Mouse (Mus musculus) neural tube, embryonic 15.5 days (tissue): ENCODE measurements around the gene Rasgrf2. TPM values are rescaled to one million over a fixed set of nuclear protein-coding genes. Genes with fewer than 3 reads are reported as not detected.

Experiments
- ATAC-seq: fragments of 200-750 bp; cut with Nextera tagmentation; 2 replicates; pipeline ENCODE4 v1.8.0; 2017; ENCODE audit warnings: mild to moderate bottlenecking, moderate TSS enrichment, moderate library complexity; ENCODE audit not compliant: low FRiP score
- H3K27ac ChIP-seq: fragments of 300-500 bp; sonication (generic); replicated peaks from 2 replicates; pipeline ENCODE4 v1.5.1; 2015; ENCODE audit warnings: mild to moderate bottlenecking, inconsistent platforms
- H3K27me3 ChIP-seq: fragments of 300-500 bp; sonication (generic); replicated peaks from 2 replicates; pipeline ENCODE4 v1.6.1; 2015; ENCODE audit warnings: inconsistent platforms
- H3K36me3 ChIP-seq: fragments of 300-500 bp; sonication (generic); 2 replicates; pipeline ENCODE4 v1.6.1; 2015; ENCODE audit warnings: inconsistent platforms
- H3K4me1 ChIP-seq: fragments of 300-500 bp; sonication (generic); 2 replicates; pipeline ENCODE4 v1.6.1; 2015; ENCODE audit warnings: inconsistent platforms
- H3K4me2 ChIP-seq: fragments of 300-500 bp; sonication (generic); 2 replicates; pipeline ENCODE4 v1.6.1; 2015; ENCODE audit warnings: inconsistent platforms, mild to moderate bottlenecking, moderate library complexity
- H3K4me3 ChIP-seq: fragments of 300-500 bp; sonication (generic); replicated peaks from 2 replicates; pipeline ENCODE4 v1.5.1; 2015; ENCODE audit warnings: mild to moderate bottlenecking, inconsistent platforms
- H3K9ac ChIP-seq: fragments of 300-500 bp; sonication (generic); replicated peaks from 2 replicates; pipeline ENCODE4 v1.6.1; 2015; ENCODE audit warnings: mild to moderate bottlenecking, inconsistent platforms
- H3K9me3 ChIP-seq: fragments of 300-500 bp; sonication (generic); replicated peaks from 2 replicates; pipeline ENCODE4 v1.6.1; 2016; ENCODE audit warnings: inconsistent platforms
- WGBS: fragments of 180-500 bp; shearing (Covaris S2); methylation state at CpG from one replicate; pipeline ENCODE4 v1.1.7; 2015; ENCODE audit warnings: mixed read lengths; 5-methylcytosine and 5-hydroxymethylcytosine counted together
- polyA plus RNA-seq: library from polyadenylated mRNA; unstranded; fragments of >200 nt; fragmentation: Nextera tagmentation; extraction: Ambion mirVana; gene quantifications from 2 replicates; pipeline ENCODE4 v1.2.1, GENCODE M21; 2015

The Rasgrf2 gene
- polyA plus RNA-seq, 1 experiment from 2014 or later: 7.5 TPM

DNA sequence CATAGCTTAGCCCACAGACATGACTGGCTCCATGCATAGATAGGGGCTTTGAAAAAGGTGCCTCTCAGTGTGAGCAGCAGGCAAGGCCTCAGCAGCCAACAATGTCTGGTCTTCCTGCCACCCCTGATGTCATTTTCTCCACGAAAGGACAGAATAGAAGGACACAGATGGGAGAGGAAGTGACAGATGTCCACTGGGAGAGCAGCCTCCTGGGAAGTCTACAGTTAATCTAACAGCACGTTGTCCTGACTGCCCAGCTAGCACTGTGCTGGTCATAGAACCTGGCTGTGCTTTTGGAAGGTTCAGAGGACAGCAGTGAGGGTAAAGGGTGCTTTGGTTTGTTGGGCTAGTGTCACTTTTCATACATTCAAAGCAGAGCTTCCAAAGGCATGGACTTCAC is 255.9 kb downstream of the Rasgrf2 start:
- Histone ChIP-seq H3K4me2 (no peak overlapping the region), H3K27me3 (no peaks in the 10 kb centered on the region), H3K36me3 (no peaks in the 10 kb centered on the region), H3K4me1 (no peaks in the 10 kb centered on the region), H3K4me3 (no peak overlapping the region), H3K9ac (no peak overlapping the region), H3K9me3 (no peaks in the 10 kb centered on the region), H3K27ac (no peak overlapping the region)
- 47% methylated on average over 2 of the region's 2 CpGs for WGBS
- no peak for ATAC-seq

DNA sequence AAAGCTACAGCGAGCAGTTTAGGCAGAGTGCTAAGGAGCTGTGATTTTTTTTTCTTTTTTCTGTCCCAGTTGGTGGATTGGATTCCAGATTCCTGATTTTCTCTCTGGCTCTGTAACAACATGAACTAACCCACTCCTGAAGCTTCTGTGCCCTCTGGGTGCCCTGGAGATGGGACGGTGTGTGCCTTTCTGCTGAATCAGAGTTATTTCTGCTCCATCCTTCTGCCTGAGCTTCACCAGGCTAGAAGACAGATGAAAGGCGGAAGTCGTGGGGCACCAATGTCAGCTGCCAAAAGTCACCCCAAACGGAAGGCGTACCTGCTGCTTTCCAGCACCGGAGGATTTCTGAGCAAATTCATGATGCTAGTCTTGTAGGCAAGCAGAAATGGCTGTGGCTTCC is 256.9 kb downstream of the Rasgrf2 start:
- H3K27me3 ChIP-seq: no peaks in the 10 kb centered on the region
- H3K4me2 ChIP-seq: no peak overlapping the region
- H3K27ac ChIP-seq: no peak overlapping the region
- WGBS: 85% methylated on average over 7 of the region's 7 CpGs
- no peaks in the 10 kb centered on the region for H3K9me3 ChIP-seq
- no peak overlapping the region for H3K9ac ChIP-seq
- H3K36me3 ChIP-seq: no peaks in the 10 kb centered on the region
- H3K4me1 ChIP-seq: no peaks in the 10 kb centered on the region
- no peak overlapping the region for H3K4me3 ChIP-seq
- ATAC-seq: no peak

- WGBS: 85% methylated on average over 7 of the region's 7 CpGs
- Histone ChIP-seq H3K4me2 (no peak overlapping the region), H3K27me3 (no peaks in the 10 kb centered on the region), H3K9me3 (no peaks in the 10 kb centered on the region), H3K9ac (no peak overlapping the region), H3K36me3 (no peaks in the 10 kb centered on the region), H3K4me3 (no peak overlapping the region), H3K27ac (no peak overlapping the region), H3K4me1 (no peaks in the 10 kb centered on the region)
- no peak for ATAC-seq
Measured at GRCm38 (mm10) chr13:91873734-91874329, 257.6 kb downstream of the Rasgrf2 start.

- Histone ChIP-seq H3K4me1 (no peaks in the 10 kb centered on the region), H3K9ac (no peak overlapping the region), H3K4me2 (no peak overlapping the region), H3K9me3 (no peaks in the 10 kb centered on the region), H3K27ac (no peak overlapping the region), H3K4me3 (no peak overlapping the region), H3K27me3 (no peaks in the 10 kb centered on the region), H3K36me3 (no peaks in the 10 kb centered on the region)
- ATAC-seq: peak; percentile 61; the same call in 1 of the 2 replicates
- WGBS: 90% methylated on average over 1 of the region's 1 CpGs
Measured at GRCm38 (mm10) chr13:91868577-91868976, 262.9 kb downstream of the Rasgrf2 start.

- no peaks in the 10 kb centered on the region for H3K9me3 ChIP-seq
- no peak overlapping the region for H3K4me2 ChIP-seq
- no peaks in the 10 kb centered on the region for H3K4me1 ChIP-seq
- H3K9ac ChIP-seq: no peak overlapping the region
- no peak overlapping the region for H3K4me3 ChIP-seq
- H3K36me3 ChIP-seq: no peaks in the 10 kb centered on the region
- WGBS: 67% methylated on average over 7 of the region's 7 CpGs
- ATAC-seq: no peak
- H3K27ac ChIP-seq: no peak overlapping the region
- H3K27me3 ChIP-seq: no peaks in the 10 kb centered on the region
Measured at GRCm38 (mm10) chr13:91858835-91859234, 272.6 kb downstream of the Rasgrf2 start.

DNA sequence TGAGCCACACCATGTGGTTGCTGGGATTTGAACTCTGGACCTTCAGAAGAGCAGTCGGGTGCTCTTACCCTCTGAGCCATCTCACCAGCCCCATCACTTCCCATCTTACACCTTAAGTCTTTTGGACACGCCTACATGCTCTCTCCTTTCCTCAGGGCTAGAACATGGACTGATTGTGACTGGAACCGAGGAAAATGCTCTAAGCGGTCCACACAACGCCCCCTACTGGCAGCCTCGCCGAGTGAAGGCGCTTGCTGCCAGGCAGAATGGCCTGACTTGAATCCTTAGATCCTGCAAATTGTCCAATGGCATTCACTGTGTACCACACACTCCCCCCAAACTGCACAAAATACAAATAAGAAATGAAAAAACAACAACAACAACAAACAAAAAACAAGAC is 274.0 kb downstream of the Rasgrf2 start:
- no peaks in the 10 kb centered on the region for H3K27me3 ChIP-seq
- WGBS: 81% methylated on average over 8 of the region's 8 CpGs
- no peak overlapping the region for H3K4me2 ChIP-seq
- no peaks in the 10 kb centered on the region for H3K36me3 ChIP-seq
- no peaks in the 10 kb centered on the region for H3K9me3 ChIP-seq
- H3K4me3 ChIP-seq: no peak overlapping the region
- H3K4me1 ChIP-seq: no peaks in the 10 kb centered on the region
- H3K9ac ChIP-seq: no peak overlapping the region
- H3K27ac ChIP-seq: no peak overlapping the region
- ATAC-seq: no peak

DNA sequence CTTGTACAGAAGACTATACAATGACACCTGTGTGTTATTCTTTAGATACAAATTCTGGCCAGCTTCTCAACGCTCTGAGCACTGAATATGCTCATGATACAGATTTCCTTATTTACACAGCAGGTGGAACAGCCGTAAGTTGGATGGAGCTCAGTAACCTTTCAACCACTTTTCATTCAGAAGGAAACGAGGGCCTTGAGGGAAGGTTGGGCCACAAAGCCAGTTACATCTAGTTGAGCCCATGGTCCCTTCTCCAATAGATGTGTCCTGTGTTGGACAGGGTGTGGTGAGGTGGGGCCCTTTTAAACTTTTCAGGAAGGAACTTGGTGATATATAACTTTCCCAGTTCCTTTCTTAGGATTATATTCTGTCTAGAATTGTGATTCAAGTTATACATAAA is 277.0 kb downstream of the Rasgrf2 start:
- Histone ChIP-seq H3K9ac (no peak overlapping the region), H3K4me1 (no peaks in the 10 kb centered on the region), H3K4me2 (no peak overlapping the region), H3K36me3 (no peaks in the 10 kb centered on the region), H3K27ac (no peak overlapping the region), H3K9me3 (no peaks in the 10 kb centered on the region), H3K4me3 (no peak overlapping the region), H3K27me3 (no peaks in the 10 kb centered on the region)
- 83% methylated on average over 3 of the region's 3 CpGs for WGBS
- ATAC-seq: no peak

Other genes with a start within 250 kb of the Rasgrf2 start
- 1.2 and 1.4 TPM in 2 replicates for gene Gm20379, start 174.3 kb upstream of the Rasgrf2 start, polyA plus RNA-seq
- 4.2 and 6.5 TPM in 2 replicates for gene Dhfr, start 223.1 kb upstream of the Rasgrf2 start, polyA plus RNA-seq
- gene Msh3, start 223.3 kb upstream of the Rasgrf2 start, polyA plus RNA-seq: 24.0 and 26.9 TPM in 2 replicates